Mouse (Mus musculus) midbrain, postnatal 0 days (tissue): ENCODE results near the gene Prap1. TPM values are rescaled to one million over a fixed set of nuclear protein-coding genes. Genes with fewer than 3 reads are reported as not detected.
A peak's percentile ranks its signal among the peaks of the same experiment; 100 is the strongest.

Experiments
- ATAC-seq: fragments of 200-750 bp; cut with Nextera tagmentation; 2 replicates; pipeline ENCODE4 v1.8.0; 2017; ENCODE audit warnings: moderate number of reproducible peaks, mild to moderate bottlenecking, moderate TSS enrichment, moderate library complexity; ENCODE audit not compliant: low FRiP score
- DNase-seq: peaks from one replicate; pipeline ENCODE4 v3.0.0-alpha.2; 2015; ENCODE audit warnings: low spot score
- H3K27ac ChIP-seq: fragments of 300-500 bp; sonication (generic); 2 replicates; pipeline ENCODE4 v1.5.1; 2014; ENCODE audit warnings: low read depth, mild to moderate bottlenecking, low read length, mixed read lengths
- H3K27me3 ChIP-seq: fragments of 300-500 bp; sonication (generic); 2 replicates; pipeline ENCODE4 v1.6.1; 2014; ENCODE audit warnings: low read length, control low read depth, mixed read lengths; ENCODE audit not compliant: insufficient read depth
- H3K36me3 ChIP-seq: fragments of 300-500 bp; sonication (generic); 2 replicates; pipeline ENCODE4 v1.6.1; 2014; ENCODE audit warnings: low read length, control low read depth, mixed read lengths; ENCODE audit not compliant: insufficient read depth
- H3K4me1 ChIP-seq: fragments of 300-500 bp; sonication (generic); 2 replicates; pipeline ENCODE4 v1.6.1; 2014; ENCODE audit warnings: mild to moderate bottlenecking, control low read depth, antibody characterized with exemption, low read length, mixed read lengths; ENCODE audit not compliant: insufficient read depth
- H3K4me2 ChIP-seq: fragments of 300-500 bp; sonication (generic); 2 replicates; pipeline ENCODE4 v1.6.1; 2014; ENCODE audit warnings: low read depth, mild to moderate bottlenecking, low read length, mixed read lengths; ENCODE audit not compliant: poor library complexity, severe bottlenecking
- H3K4me3 ChIP-seq: fragments of 300-500 bp; sonication (generic); 2 replicates; pipeline ENCODE4 v1.5.1; 2014; ENCODE audit warnings: low read depth, mild to moderate bottlenecking, low read length, moderate library complexity
- H3K9ac ChIP-seq: fragments of 300-500 bp; sonication (generic); replicated peaks from 2 replicates; pipeline ENCODE4 v1.6.1; 2014; ENCODE audit warnings: mild to moderate bottlenecking, low read length, moderate library complexity, mixed read lengths; ENCODE audit not compliant: poor library complexity, severe bottlenecking
- H3K9me3 ChIP-seq: fragments of 300-500 bp; sonication (generic); 2 replicates; pipeline ENCODE4 v1.6.1; 2016; ENCODE audit warnings: low read length, control low read depth
- CTCF ChIP-seq: IDR thresholded peaks from 2 replicates; pipeline ENCODE4 v1.5.1; 2016; ENCODE audit warnings: antibody characterized with exemption, mild to moderate bottlenecking
- WGBS: fragments of 180-500 bp; shearing (Covaris S2); extraction: QIAGEN DNeasy Blood & Tissue Kit; methylation state at CpG from one replicate; pipeline ENCODE4 v1.1.7; 2014; 5-methylcytosine and 5-hydroxymethylcytosine counted together
- polyA plus RNA-seq: library from polyadenylated mRNA; unstranded; fragments of >200 nt; fragmentation: Nextera tagmentation; extraction: Ambion mirVana; gene quantifications from 2 replicates; pipeline ENCODE4 v1.2.1, GENCODE M21; 2015
- total RNA-seq: library from RNA; depleted of rRNA; stranded (reverse); fragments of >200 nt; gene quantifications from 2 replicates; pipeline ENCODE4 v1.2.3, GENCODE M21; 2014

Gene Prap1
- total and polyA plus RNA-seq, 2 experiments from 2014 or later, result not detected

GRCm38 (mm10) chr7:140121338-140121910 lies 28.2 kb downstream of the Prap1 start:
- 72% methylated on average over 11 of the region's 13 CpGs for WGBS
- DNase-seq (no peak), ATAC-seq (no peak)
- H3K4me2 ChIP-seq, result no peak overlapping the region
- no peak for TF ChIP-seq CTCF
- H3K4me1 ChIP-seq, result peaks cover 5% of the 10 kb centered on the region; the same call in 1 of the 2 replicates
- no peaks in the 10 kb centered on the region for H3K27me3 ChIP-seq
- no peaks in the 10 kb centered on the region for H3K36me3 ChIP-seq
- H3K27ac ChIP-seq, result no peak overlapping the region
- no peak overlapping the region for H3K4me3 ChIP-seq
- H3K9ac ChIP-seq, result no peak overlapping the region
- H3K9me3 ChIP-seq, result no peaks in the 10 kb centered on the region

- no peak for ATAC-seq
- Histone ChIP-seq H3K9me3 (no peaks in the 10 kb centered on the region), H3K4me1 (peaks cover 5% of the 10 kb centered on the region; the same call in 1 of the 2 replicates), H3K4me3 (no peak overlapping the region), H3K27me3 (no peaks in the 10 kb centered on the region), H3K27ac (no peak overlapping the region), H3K4me2 (no peak overlapping the region), H3K9ac (no peak overlapping the region), H3K36me3 (no peaks in the 10 kb centered on the region)
- DNase-seq, result no peak
- TF ChIP-seq CTCF, result no peak
- 30% methylated on average over 4 of the region's 4 CpGs for WGBS
Measured at GRCm38 (mm10) chr7:140122765-140123164, 29.6 kb downstream of the Prap1 start.

- H3K9ac ChIP-seq, result no peak overlapping the region
- TF ChIP-seq CTCF, result no peak
- ATAC-seq (no peak), DNase-seq (no peak)
- no peak overlapping the region for H3K4me3 ChIP-seq
- 94% methylated on average over 1 of the region's 1 CpGs for WGBS
- H3K4me1 ChIP-seq, result peaks cover 5% of the 10 kb centered on the region; the same call in 1 of the 2 replicates
- no peaks in the 10 kb centered on the region for H3K9me3 ChIP-seq
- no peak overlapping the region for H3K27ac ChIP-seq
- H3K4me2 ChIP-seq, result no peak overlapping the region
- H3K36me3 ChIP-seq, result no peaks in the 10 kb centered on the region
- no peaks in the 10 kb centered on the region for H3K27me3 ChIP-seq
Measured at GRCm38 (mm10) chr7:140124382-140124781, 31.2 kb downstream of the Prap1 start.

GRCm38 (mm10) chr7:140125278-140126021 lies 32.3 kb downstream of the Prap1 start:
- 0 out of 2 replicates have a peak, but pooled peaks have one; percentile 5 for TF ChIP-seq CTCF
- 2% methylated on average over 39 of the region's 40 CpGs for WGBS
- peaks cover 5% of the 10 kb centered on the region; the same call in 1 of the 2 replicates for H3K4me1 ChIP-seq

GRCm38 (mm10) chr7:140126022-140126350 lies 32.8 kb downstream of the Prap1 start:
- Histone ChIP-seq H3K9ac (peak overlapping the region; percentile 70), H3K9me3 (no peaks in the 10 kb centered on the region), H3K27me3 (no peaks in the 10 kb centered on the region), H3K4me3 (peak overlapping the region; percentile 63), H3K4me2 (peak overlapping the region; percentile 86), H3K4me1 (peaks cover 5% of the 10 kb centered on the region; the same call in 1 of the 2 replicates), H3K36me3 (no peaks in the 10 kb centered on the region), H3K27ac (no peak overlapping the region)
- WGBS, result 12% methylated on average over 5 of the region's 5 CpGs
- TF ChIP-seq CTCF, result no peak
- DNase-seq (no peak), ATAC-seq (0 out of 2 replicates have a peak, but pooled peaks have one; percentile 6)

More at GRCm38 (mm10) chr7:140125278-140126021, 32.3 kb downstream of the Prap1 start:
- H3K9ac ChIP-seq, result peak overlapping the region; percentile 70
- peak overlapping the region; percentile 63 for H3K4me3 ChIP-seq
- H3K27ac ChIP-seq, result no peak overlapping the region
- no peaks in the 10 kb centered on the region for H3K9me3 ChIP-seq
- no peaks in the 10 kb centered on the region for H3K36me3 ChIP-seq
- H3K27me3 ChIP-seq, result no peaks in the 10 kb centered on the region
- DNase-seq (peak; percentile 91), ATAC-seq (peak; percentile 95)
- peak overlapping the region; percentile 86 for H3K4me2 ChIP-seq

- Histone ChIP-seq H3K9me3 (no peaks in the 10 kb centered on the region), H3K27ac (no peak overlapping the region), H3K4me1 (peaks cover 5% of the 10 kb centered on the region; the same call in 1 of the 2 replicates), H3K36me3 (no peaks in the 10 kb centered on the region), H3K4me2 (no peak overlapping the region), H3K4me3 (no peak overlapping the region), H3K27me3 (no peaks in the 10 kb centered on the region), H3K9ac (no peak overlapping the region)
- ATAC-seq (no peak), DNase-seq (no peak)
- no peak for TF ChIP-seq CTCF
- WGBS, result 91% methylated on average over 3 of the region's 3 CpGs
Measured at GRCm38 (mm10) chr7:140126934-140127333, 33.7 kb downstream of the Prap1 start.
